Mouse (Mus musculus): Measurements from ENCODE around the gene Bsg.
"Not testable (repeated sequence)": the region's sequence is repeated elsewhere in the genome, so short reads cannot be mapped to it uniquely, and the experiment has no call there.

The Bsg gene

DNA sequence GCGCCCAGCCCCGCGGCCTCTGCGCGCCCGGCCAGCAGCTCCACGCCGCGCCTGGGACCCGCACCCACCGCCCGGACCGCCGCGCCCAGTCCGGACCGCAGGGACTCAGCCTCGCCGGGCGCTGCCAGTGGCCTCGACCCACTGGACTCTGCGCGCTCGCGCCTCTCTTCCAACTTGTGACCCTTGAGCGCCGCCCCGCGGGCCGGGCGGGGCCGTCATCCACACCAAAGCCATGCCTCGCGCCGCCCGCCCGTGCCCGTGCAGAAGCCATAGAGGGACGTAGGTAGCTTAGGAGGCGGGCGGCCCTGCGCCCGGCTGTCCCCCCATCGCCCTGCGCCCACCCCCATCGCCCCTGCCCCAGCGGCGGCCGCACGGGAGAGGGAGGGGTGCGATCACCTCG is 31.1 kb downstream of the Bsg start:
- DNase-seq (ENCODE audit: low spot score), result no peak

DNA sequence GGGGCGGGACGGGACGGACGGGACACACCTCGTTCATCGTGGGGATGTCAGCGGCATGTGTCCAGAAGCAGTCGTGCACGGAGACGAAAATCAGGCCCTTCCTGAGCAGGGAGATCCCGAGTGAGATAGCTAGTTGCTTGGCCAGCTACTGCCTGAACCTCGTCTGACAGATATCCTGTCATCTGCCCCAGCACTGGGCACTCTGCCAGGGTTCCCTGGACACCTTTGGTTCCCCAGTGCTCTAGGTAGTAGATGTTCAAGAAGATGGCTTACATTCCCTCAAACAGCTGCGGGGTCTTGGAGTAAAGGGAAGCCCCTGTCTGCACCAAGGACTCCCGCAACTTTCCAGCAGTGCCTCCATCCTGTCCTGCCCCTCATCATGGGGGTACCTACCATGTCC is 32.4 kb downstream of the Bsg start:
- DNase-seq (ENCODE audit: low spot score), result no peak

GRCm38 (mm10) chr10:79738259-79738658 is 34.0 kb downstream of the Bsg start:
- DNase-seq (ENCODE audit: low spot score), result no peak

GRCm38 (mm10) chr10:79739234-79739633 is 34.9 kb downstream of the Bsg start:
- no peak for DNase-seq (ENCODE audit: low spot score)

DNA sequence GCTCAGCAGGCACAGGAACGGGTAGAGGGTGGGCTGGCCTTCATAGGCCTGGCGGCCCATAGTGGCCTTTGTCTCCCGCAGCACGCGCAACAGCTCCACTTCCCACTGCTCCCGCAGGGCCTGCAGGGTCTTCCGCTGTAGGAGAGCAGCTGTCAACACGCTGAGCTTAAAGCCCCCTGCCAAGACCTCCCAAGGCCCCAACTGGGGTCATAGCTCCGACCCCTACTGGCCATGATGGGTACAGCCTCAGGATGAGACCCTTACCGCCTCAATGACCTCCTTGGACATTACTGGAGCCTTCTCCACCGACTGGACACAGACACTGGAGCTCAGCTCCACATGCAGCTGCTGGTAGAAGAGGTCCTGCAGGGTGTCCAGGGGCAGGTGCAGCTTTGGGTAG is 36.6 kb downstream of the Bsg start:
- no peak for DNase-seq (ENCODE audit: low spot score)

DNA sequence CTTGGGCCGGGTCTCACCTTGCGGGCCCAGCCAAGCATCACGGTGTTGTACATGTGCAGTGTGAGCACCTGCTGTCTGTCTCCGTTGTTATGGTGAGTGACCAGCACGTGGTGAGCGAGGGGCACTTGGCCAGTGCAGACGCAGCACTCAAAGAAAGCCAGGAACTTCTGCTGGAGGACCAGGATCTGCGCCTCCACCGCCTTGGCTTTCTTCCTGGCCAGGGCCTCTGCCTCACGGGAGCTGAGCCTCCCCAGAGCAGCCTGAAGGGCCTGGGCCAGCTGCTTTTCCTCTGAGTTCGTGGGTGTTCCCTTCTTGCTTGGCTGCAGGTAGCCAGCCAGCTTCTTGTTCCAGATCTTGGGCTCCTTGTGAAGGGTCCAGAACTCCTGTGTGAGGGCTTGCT is 38.9 kb downstream of the Bsg start:
- no peak for DNase-seq (ENCODE audit: low spot score)

DNA sequence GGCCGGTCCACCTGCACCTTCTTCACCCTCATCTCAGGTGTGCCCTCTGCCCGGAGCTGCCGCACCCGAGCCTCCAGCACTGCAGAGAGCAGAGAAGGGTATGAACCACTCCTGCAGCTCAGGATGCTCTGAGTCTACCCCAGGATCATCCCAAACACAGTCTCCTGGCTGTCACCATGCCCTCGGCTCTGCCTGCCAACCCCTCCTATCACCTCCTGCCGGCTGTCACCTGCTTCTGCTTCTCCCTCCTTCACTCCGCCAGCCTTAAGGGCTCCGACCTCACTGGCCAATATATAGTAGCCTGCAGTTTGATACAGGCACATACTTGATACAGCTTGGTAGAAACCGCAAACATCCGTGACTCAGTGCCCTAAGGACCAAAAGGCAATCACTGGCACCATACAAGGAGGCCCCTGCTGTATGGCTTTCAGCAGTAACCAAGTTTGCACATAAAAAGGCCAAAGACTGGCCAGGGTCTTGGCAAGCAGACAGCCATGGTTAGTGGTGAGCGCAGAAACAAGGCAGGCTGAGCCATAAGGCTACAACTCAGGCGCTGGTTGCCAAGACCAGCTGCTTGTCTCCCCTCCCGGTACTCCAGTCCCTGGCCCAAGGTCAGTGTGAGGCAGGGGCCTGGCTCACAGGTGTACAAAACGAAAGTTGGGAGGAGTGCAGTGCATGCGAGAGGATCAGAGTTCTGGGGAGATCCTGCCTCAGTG is 39.5 kb downstream of the Bsg start:
- no peak for DNase-seq (ENCODE audit: low spot score)

DNA sequence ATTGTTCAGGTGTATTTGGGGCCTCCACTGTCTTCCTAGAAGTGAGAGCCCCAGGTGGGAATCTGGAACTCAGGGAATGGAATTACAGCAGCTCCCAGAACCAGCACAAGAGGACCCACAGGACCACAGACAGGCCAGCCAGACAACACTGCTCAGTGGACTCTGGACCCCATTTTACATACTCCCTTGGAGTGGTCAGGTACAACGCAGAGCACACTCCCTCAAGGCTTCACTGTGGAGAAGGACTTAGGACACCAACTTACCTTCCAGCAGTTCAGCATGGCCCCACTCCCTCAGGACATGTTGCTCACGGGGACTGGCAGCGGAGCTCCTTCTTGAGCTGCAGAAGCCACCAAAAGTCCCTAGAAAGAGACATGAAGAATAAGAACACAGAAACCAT is 41.1 kb downstream of the Bsg start:
- no peak for DNase-seq (ENCODE audit: low spot score)

DNA sequence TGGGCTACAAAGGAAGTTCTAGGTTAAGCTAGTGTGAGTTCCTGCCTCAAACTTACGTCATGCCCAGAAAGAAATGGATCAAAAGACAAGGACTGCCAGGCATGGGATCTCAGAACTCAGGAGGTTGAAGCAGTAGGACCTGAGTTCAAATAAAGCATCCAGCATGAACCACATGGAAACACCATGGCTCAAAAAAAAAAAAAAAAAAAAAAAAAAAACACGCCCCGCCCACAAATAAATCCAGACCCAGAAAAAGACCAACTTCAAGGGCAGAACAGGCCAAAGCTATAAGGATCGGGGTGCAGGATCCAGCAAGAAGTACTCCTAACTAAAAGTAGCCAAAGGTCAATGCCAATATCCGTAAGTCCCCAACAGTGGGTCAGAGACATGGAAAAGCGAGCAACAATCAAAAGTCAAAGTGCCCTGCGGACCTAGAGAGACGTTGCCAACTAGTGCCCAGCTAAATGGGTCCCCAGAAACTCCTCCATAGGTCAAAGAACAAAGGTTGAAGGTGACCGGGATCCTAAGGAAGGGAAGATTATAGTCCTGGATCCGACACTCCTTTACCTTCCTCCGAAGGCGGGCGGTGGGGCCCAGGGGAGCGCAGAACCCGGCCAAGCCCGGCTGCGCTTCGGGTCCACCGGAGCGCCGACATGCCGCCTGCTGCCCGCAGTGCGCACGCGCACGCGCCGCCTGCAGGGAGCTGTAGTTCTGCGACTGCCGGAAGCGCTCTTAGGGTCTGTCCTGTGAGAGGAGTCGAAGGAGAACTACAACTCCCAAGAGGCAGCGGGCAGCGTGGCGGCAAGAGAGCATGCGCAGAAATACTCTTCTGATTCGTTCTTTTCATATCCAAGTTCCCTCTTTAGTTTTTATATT is 41.8 kb downstream of the Bsg start, which contains the start of gene Polrmt:
Gene Polrmt, minus strand, starts transcription at position 684 of the 876 bp plus-strand sequence.
- DNase-seq (ENCODE audit: low spot score), result peak; percentile 96

DNA sequence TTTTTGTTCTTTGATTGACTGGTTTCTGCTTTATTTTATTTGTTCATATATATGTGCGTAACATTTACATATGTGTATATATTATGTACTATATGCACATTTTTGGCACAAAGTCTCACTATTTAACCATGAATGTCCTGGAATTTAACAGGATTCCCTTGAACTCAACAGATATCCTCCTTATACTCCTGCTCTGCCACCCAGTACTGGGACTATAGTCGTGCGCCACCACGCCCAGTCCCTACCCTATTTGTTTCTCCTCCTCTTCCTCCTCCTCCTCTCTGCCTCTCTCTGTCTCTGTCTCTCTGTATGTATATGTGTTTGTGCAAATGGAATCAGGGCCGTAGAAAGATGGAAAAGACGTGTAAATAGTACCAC is 42.5 kb downstream of the Bsg start:
- DNase-seq (ENCODE audit: low spot score), result no peak

- no peak for DNase-seq (ENCODE audit: low spot score)
Measured at GRCm38 (mm10) chr10:79748496-79748895, 44.2 kb downstream of the Bsg start.

GRCm38 (mm10) chr10:79754856-79755516 is 50.7 kb downstream of the Bsg start, which contains the start of gene Fgf22:
TSS of gene Fgf22 (plus strand) at chr10:79755076.
- DNase-seq (ENCODE audit: low spot score), result peak; percentile 49

GRCm38 (mm10) chr10:79755854-79756253 is 51.6 kb downstream of the Bsg start:
- DNase-seq (ENCODE audit: low spot score), result no peak

- DNase-seq (ENCODE audit: low spot score), result no peak
Measured at GRCm38 (mm10) chr10:79756660-79757059, 52.4 kb downstream of the Bsg start.

- not testable (repeated sequence) for DNase-seq (ENCODE audit: low spot score)
Measured at GRCm38 (mm10) chr10:79759675-79760074, 55.4 kb downstream of the Bsg start.

DNA sequence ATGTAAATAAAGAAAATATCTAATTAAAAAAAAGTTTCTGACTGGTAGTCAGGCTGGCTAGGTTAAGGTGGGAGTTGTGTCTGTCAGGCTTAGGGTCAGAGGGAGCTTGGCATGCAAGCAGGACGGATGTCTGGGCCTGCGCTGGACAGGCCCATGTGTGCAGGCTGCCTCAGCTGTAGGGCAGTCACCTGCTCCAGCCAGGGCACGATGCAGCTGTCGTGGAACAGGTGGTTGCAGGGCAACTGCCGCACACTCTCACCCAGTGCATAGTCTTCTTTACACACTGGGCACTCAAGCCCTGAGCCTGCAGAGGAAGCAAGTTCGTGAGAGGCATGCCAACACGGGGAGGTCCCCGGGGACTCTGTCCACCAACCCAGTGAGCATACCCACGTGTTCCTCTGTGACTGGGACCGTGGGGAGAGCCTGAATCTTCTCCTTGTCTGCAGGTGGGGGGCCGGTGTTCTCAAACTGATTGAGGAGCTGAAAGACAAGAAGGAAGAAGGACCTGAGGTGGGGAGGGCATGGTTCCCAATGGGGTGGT is 56.4 kb downstream of the Bsg start:
- no peak for DNase-seq (ENCODE audit: low spot score)
